Mouse (Mus musculus) Muller cell, postnatal 12 days (primary cell): ENCODE results near the gene 4930572O03Rik.
A peak's percentile ranks its signal among the peaks of the same experiment; 100 is the strongest.
"Not testable (repeated sequence)": the region's sequence is repeated elsewhere in the genome, so short reads cannot be mapped to it uniquely, and the experiment has no call there.

Source experiments
- DNase-seq: peaks from one replicate; pipeline ENCODE4 v3.0.0-alpha.2; 2015; ENCODE audit errors: inconsistent ontology term

Gene 4930572O03Rik

GRCm38 (mm10) chr5:15656959-15657358, at the start of gene 4930572O03Rik:
Gene 4930572O03Rik, minus strand, starts transcription at chr5:15657059.
- not testable (repeated sequence) for DNase-seq

- DNase-seq: not testable (repeated sequence)
Observed at GRCm38 (mm10) chr5:15702891-15703290, 46.0 kb upstream of the 4930572O03Rik start.

- DNase-seq: not testable (repeated sequence)
Observed at GRCm38 (mm10) chr5:15697719-15698118, 40.9 kb upstream of the 4930572O03Rik start.

GRCm38 (mm10) chr5:15691849-15692248, 35.0 kb upstream of the 4930572O03Rik start:
- not testable (repeated sequence) for DNase-seq

GRCm38 (mm10) chr5:15690822-15691221, 34.0 kb upstream of the 4930572O03Rik start:
- not testable (repeated sequence) for DNase-seq

GRCm38 (mm10) chr5:15689659-15690213, 32.9 kb upstream of the 4930572O03Rik start:
- DNase-seq: not testable (repeated sequence)

GRCm38 (mm10) chr5:15688874-15689658, 32.2 kb upstream of the 4930572O03Rik start:
- not testable (repeated sequence) for DNase-seq

- not testable (repeated sequence) for DNase-seq
Observed at GRCm38 (mm10) chr5:15681301-15682035, 24.6 kb upstream of the 4930572O03Rik start.

- DNase-seq: not testable (repeated sequence)
Observed at GRCm38 (mm10) chr5:15679980-15680949, 23.4 kb upstream of the 4930572O03Rik start.

GRCm38 (mm10) chr5:15678907-15679306, 22.0 kb upstream of the 4930572O03Rik start:
- not testable (repeated sequence) for DNase-seq

- DNase-seq: not testable (repeated sequence)
Observed at GRCm38 (mm10) chr5:15677750-15678149, 20.9 kb upstream of the 4930572O03Rik start.

GRCm38 (mm10) chr5:15674429-15675244, 17.8 kb upstream of the 4930572O03Rik start:
- not testable (repeated sequence) for DNase-seq

GRCm38 (mm10) chr5:15673989-15674388, 17.1 kb upstream of the 4930572O03Rik start:
- DNase-seq: not testable (repeated sequence)

GRCm38 (mm10) chr5:15670789-15671188, 13.9 kb upstream of the 4930572O03Rik start:
- DNase-seq: not testable (repeated sequence)

- not testable (repeated sequence) for DNase-seq
Observed at GRCm38 (mm10) chr5:15663847-15664246, 7.0 kb upstream of the 4930572O03Rik start.

GRCm38 (mm10) chr5:15652334-15652733, 4.5 kb downstream of the 4930572O03Rik start:
- not testable (repeated sequence) for DNase-seq

GRCm38 (mm10) chr5:15645707-15646106, 11.2 kb downstream of the 4930572O03Rik start:
- not testable (repeated sequence) for DNase-seq

- DNase-seq: not testable (repeated sequence)
Observed at GRCm38 (mm10) chr5:15637637-15638036, 19.2 kb downstream of the 4930572O03Rik start.

GRCm38 (mm10) chr5:15630068-15630467, 26.8 kb downstream of the 4930572O03Rik start:
- peak; percentile 12 for DNase-seq

- DNase-seq: not testable (repeated sequence)
Observed at GRCm38 (mm10) chr5:15628136-15628535, 28.7 kb downstream of the 4930572O03Rik start.
